Mouse (Mus musculus): Measurements from ENCODE around the gene Grid1.

DNA sequence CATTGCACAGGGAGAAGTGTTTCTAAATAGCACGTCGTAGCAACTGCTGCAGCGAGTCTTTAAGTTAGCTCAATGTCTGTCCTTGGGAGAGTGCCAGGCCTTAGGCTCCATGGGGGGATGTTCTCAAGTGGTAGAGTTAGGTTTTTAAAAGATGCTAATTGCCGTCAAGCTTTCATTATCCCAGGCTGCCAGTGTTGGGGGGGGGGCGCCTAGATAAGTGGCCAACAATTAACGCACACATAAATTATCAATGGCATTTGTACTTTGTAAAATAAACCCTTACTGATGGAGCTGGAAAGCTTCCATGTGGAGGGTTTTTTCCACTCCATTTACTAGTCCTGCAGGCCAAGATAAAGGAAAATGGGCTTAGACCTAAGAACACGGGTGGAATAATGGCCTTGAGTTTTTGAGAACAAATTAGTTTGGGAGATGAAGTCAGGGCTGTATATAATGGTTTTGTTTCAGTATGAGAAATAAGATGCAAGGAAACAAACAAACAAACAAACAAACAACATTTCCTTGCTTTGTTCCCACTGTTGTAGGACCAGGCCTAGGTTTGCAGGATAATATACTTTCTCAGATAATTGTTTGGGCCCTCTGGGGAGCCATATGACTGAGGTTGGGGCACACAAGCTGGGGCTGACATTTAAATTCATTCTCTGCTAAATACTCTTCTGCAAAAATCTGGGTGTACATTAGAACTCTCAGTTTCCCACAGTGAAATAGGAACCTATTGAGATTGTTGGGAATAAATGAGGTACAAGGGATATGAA is 425.1 kb downstream of the Grid1 start:
- no peak for TF ChIP-seq CTCF (IDR thresholded peaks at IDR 0.05; ENCODE audit: low read depth, low read length)
- TF ChIP-seq POLR2A (IDR thresholded peaks at IDR 0.05; ENCODE audit: extremely low read depth, insufficient read depth, low read length) = no peak
